Mouse (Mus musculus) midbrain, embryonic 10.5 days (tissue): ENCODE data around the gene Stk11. TPM values are rescaled to one million over a fixed set of nuclear protein-coding genes. Genes with fewer than 3 reads are reported as not detected.

Source experiments
- DNase-seq: peaks from one replicate; pipeline ENCODE4 v3.0.0-alpha.2; 2017; ENCODE audit warnings: low spot score
- H3K27ac ChIP-seq: fragments of 300-500 bp; sonication (generic); replicated peaks from 2 replicates; pipeline ENCODE4 v1.5.1; 2016; ENCODE audit warnings: mild to moderate bottlenecking
- H3K27me3 ChIP-seq: fragments of 300-500 bp; sonication (generic); 2 replicates; pipeline ENCODE4 v1.6.1; 2016; ENCODE audit warnings: low read depth, mild to moderate bottlenecking; ENCODE audit not compliant: poor library complexity, severe bottlenecking
- H3K36me3 ChIP-seq: fragments of 300-500 bp; sonication (generic); 2 replicates; pipeline ENCODE4 v1.6.1; 2016; ENCODE audit warnings: mild to moderate bottlenecking, moderate library complexity
- H3K4me1 ChIP-seq: fragments of 300-500 bp; sonication (generic); 2 replicates; pipeline ENCODE4 v1.6.1; 2016
- H3K4me3 ChIP-seq: fragments of 300-500 bp; sonication (generic); 2 replicates; pipeline ENCODE4 v1.5.1; 2016; ENCODE audit warnings: mild to moderate bottlenecking, moderate library complexity
- H3K9me3 ChIP-seq: fragments of 300-500 bp; sonication (generic); replicated peaks from 2 replicates; pipeline ENCODE4 v1.6.1; 2016; ENCODE audit warnings: mild to moderate bottlenecking
- WGBS: fragments of 180-500 bp; shearing (Covaris S2); methylation state at CpG from one replicate; pipeline ENCODE4 v1.1.7; 2016; 5-methylcytosine and 5-hydroxymethylcytosine counted together
- polyA plus RNA-seq: library from polyadenylated mRNA; unstranded; fragments of >200 nt; fragmentation: Nextera tagmentation; extraction: Ambion mirVana; gene quantifications from 2 replicates; pipeline ENCODE4 v1.2.1, GENCODE M21; 2016

Gene Stk11
- polyA plus RNA-seq, 1 experiment from 2014 or later = 19.7 TPM

- DNase-seq = no peak
- Histone ChIP-seq H3K4me1 (peaks cover 50% of the 10 kb centered on the region), H3K27ac (peak overlapping the region; percentile 3; the same call in 1 of the 2 replicates), H3K9me3 (no peaks in the 10 kb centered on the region), H3K36me3 (peaks cover 64% of the 10 kb centered on the region), H3K27me3 (no peaks in the 10 kb centered on the region), H3K4me3 (peak overlapping the region; percentile 96)
- 80% methylated on average over 6 of the region's 6 CpGs for WGBS
These were observed 2.9 kb downstream of the Stk11 start for GRCm38 (mm10) chr10:80118552-80118951.

- Histone ChIP-seq H3K4me1 (peaks cover 45% of the 10 kb centered on the region), H3K27ac (no peak overlapping the region), H3K27me3 (no peaks in the 10 kb centered on the region), H3K9me3 (no peaks in the 10 kb centered on the region), H3K4me3 (peak overlapping the region; percentile 17; the same call in 1 of the 2 replicates), H3K36me3 (peaks cover 80% of the 10 kb centered on the region)
- 92% methylated on average over 2 of the region's 2 CpGs for WGBS
- no peak for DNase-seq
These were observed 4.5 kb downstream of the Stk11 start for GRCm38 (mm10) chr10:80120146-80120545.

GRCm38 (mm10) chr10:80121639-80122038 is 6.0 kb downstream of the Stk11 start:
- Histone ChIP-seq H3K27me3 (no peaks in the 10 kb centered on the region), H3K27ac (no peak overlapping the region), H3K36me3 (peaks cover 95% of the 10 kb centered on the region), H3K4me1 (peaks cover 42% of the 10 kb centered on the region), H3K9me3 (no peaks in the 10 kb centered on the region), H3K4me3 (peak overlapping the region; percentile 16)
- DNase-seq = no peak
- 94% methylated on average over 2 of the region's 2 CpGs for WGBS

- H3K4me3 ChIP-seq = 0 out of 2 replicates have a peak overlapping the region, but pooled peaks have one; percentile 16
- peaks cover 18% of the 10 kb centered on the region for H3K4me1 ChIP-seq
- 90% methylated on average over 9 of the region's 9 CpGs for WGBS
- DNase-seq = no peak
- H3K27ac ChIP-seq = no peak overlapping the region
- no peaks in the 10 kb centered on the region for H3K27me3 ChIP-seq
- no peaks in the 10 kb centered on the region for H3K9me3 ChIP-seq
- peaks cover 100% of the 10 kb centered on the region for H3K36me3 ChIP-seq
These were observed 8.4 kb downstream of the Stk11 start for GRCm38 (mm10) chr10:80123932-80124562.

GRCm38 (mm10) chr10:80127920-80128319 is 12.3 kb downstream of the Stk11 start:
- no peak overlapping the region for H3K4me3 ChIP-seq

GRCm38 (mm10) chr10:80129846-80130245 is 14.2 kb downstream of the Stk11 start:
- WGBS = 95% methylated on average over 9 of the region's 9 CpGs
- DNase-seq = no peak
- Histone ChIP-seq H3K9me3 (no peaks in the 10 kb centered on the region), H3K4me3 (0 out of 2 replicates have a peak overlapping the region, but pooled peaks have one; percentile 20), H3K36me3 (peaks cover 100% of the 10 kb centered on the region), H3K27me3 (peaks cover 52% of the 10 kb centered on the region), H3K4me1 (peaks cover 24% of the 10 kb centered on the region), H3K27ac (no peak overlapping the region)

More at GRCm38 (mm10) chr10:80127920-80128319, 12.3 kb downstream of the Stk11 start:
- Histone ChIP-seq H3K36me3 (peaks cover 100% of the 10 kb centered on the region), H3K27me3 (peaks cover 33% of the 10 kb centered on the region), H3K27ac (no peak overlapping the region), H3K9me3 (no peaks in the 10 kb centered on the region), H3K4me1 (peaks cover 28% of the 10 kb centered on the region)
- no peak for DNase-seq
- WGBS = 96% methylated on average over 8 of the region's 8 CpGs

- peak overlapping the region; percentile 20; the same call in 1 of the 2 replicates for H3K4me3 ChIP-seq
- DNase-seq = no peak
- H3K27me3 ChIP-seq = peaks cover 59% of the 10 kb centered on the region
- peaks cover 100% of the 10 kb centered on the region for H3K36me3 ChIP-seq
- peaks cover 24% of the 10 kb centered on the region for H3K4me1 ChIP-seq
- H3K27ac ChIP-seq = no peak overlapping the region
- H3K9me3 ChIP-seq = no peaks in the 10 kb centered on the region
- 88% methylated on average over 18 of the region's 18 CpGs for WGBS
These were observed 14.9 kb downstream of the Stk11 start for GRCm38 (mm10) chr10:80130403-80131031.

GRCm38 (mm10) chr10:80131316-80131951 is 15.8 kb downstream of the Stk11 start:
- Histone ChIP-seq H3K27me3 (peaks cover 68% of the 10 kb centered on the region), H3K9me3 (no peaks in the 10 kb centered on the region), H3K4me3 (peak overlapping the region; percentile 41), H3K4me1 (peaks cover 29% of the 10 kb centered on the region), H3K36me3 (peaks cover 100% of the 10 kb centered on the region), H3K27ac (peak overlapping the region; percentile 66)
- WGBS = 14% methylated on average over 55 of the region's 55 CpGs
- DNase-seq = peak; percentile 62

- Histone ChIP-seq H3K9me3 (no peaks in the 10 kb centered on the region), H3K4me3 (peak overlapping the region; percentile 41), H3K4me1 (peaks cover 34% of the 10 kb centered on the region), H3K27ac (peak overlapping the region; percentile 66), H3K36me3 (peaks cover 99% of the 10 kb centered on the region), H3K27me3 (peaks cover 74% of the 10 kb centered on the region)
- DNase-seq = peak; percentile 59
- WGBS = 23% methylated on average over 27 of the region's 27 CpGs
These were observed 16.3 kb downstream of the Stk11 start for GRCm38 (mm10) chr10:80131952-80132350.

- peaks cover 86% of the 10 kb centered on the region for H3K36me3 ChIP-seq
- peaks cover 48% of the 10 kb centered on the region for H3K4me1 ChIP-seq
- peak overlapping the region; percentile 41; the same call in 1 of the 2 replicates for H3K4me3 ChIP-seq
- no peak overlapping the region for H3K27ac ChIP-seq
- H3K27me3 ChIP-seq = peaks cover 87% of the 10 kb centered on the region
- WGBS = 80% methylated on average over 8 of the region's 8 CpGs
- no peak for DNase-seq
- no peaks in the 10 kb centered on the region for H3K9me3 ChIP-seq
These were observed 17.7 kb downstream of the Stk11 start for GRCm38 (mm10) chr10:80133226-80133849.

- peaks cover 75% of the 10 kb centered on the region for H3K36me3 ChIP-seq
- no peaks in the 10 kb centered on the region for H3K9me3 ChIP-seq
- peaks cover 59% of the 10 kb centered on the region for H3K4me1 ChIP-seq
- H3K27me3 ChIP-seq = peaks cover 90% of the 10 kb centered on the region
- no peak for DNase-seq
- H3K4me3 ChIP-seq = no peak overlapping the region
- H3K27ac ChIP-seq = no peak overlapping the region
- 92% methylated on average over 9 of the region's 9 CpGs for WGBS
These were observed 18.8 kb downstream of the Stk11 start for GRCm38 (mm10) chr10:80134421-80134820.

GRCm38 (mm10) chr10:80135161-80135560 is 19.6 kb downstream of the Stk11 start:
- Histone ChIP-seq H3K27me3 (peaks cover 91% of the 10 kb centered on the region), H3K36me3 (peaks cover 67% of the 10 kb centered on the region), H3K4me1 (peaks cover 60% of the 10 kb centered on the region), H3K27ac (no peak overlapping the region), H3K4me3 (peak overlapping the region; percentile 22; the same call in 1 of the 2 replicates), H3K9me3 (no peaks in the 10 kb centered on the region)
- 87% methylated on average over 10 of the region's 10 CpGs for WGBS
- DNase-seq = no peak
